Mouse (Mus musculus): ENCODE measurements around the gene Zdhhc3. TPM values are rescaled to one million over a fixed set of nuclear protein-coding genes. Genes with fewer than 3 reads are reported as not detected.
A peak's percentile ranks its signal among the peaks of the same experiment; 100 is the strongest.

The Zdhhc3 gene
- total RNA-seq (2015) (48.4 and 58.5 TPM in 2 replicates), total RNA-seq (2017) (46.8 and 48.4 TPM in 2 replicates)

DNA sequence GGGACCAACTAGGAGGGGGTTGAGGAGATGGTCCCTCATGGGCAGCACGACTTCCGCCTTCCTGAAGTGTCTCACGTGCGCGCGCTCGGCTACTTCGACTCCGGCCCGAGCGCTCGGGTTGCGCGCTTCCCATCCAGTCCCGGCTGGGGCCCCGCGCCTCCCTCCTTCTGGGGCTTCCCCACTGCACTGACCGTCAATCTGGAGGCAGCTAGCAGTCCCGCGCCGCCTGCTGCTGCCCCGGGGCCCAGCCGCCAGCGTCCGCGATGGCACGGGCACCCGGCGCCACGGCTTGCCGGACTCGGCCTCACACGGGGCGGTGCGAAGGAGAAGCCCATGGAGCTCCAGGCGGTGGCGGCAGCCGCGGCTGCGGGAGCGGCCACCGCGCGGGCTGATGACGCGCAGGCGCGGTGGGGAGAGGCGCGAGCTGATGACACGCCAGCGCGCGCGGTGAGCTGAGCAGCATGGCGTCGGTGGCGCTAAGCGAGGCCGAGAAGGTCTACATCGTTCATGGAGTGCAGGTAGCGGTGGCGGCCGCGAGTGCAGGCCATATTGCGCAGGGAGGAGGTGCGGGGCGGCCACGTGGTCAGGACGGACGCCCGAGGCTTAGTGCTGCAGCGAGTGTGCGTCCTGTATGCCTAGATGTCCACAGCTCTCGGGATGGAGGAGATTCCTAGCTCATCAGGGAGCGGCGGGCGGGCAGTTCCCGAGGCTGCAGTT is at the start of gene Zdhhc3, which contains the start of gene Exosc7:
Zdhhc3 (minus strand) TSS at position 401 of the 717 bp plus-strand sequence.
Exosc7 (plus strand) TSS at position 411 of the 717 bp plus-strand sequence.
- peak; percentile 88 for ATAC-seq (replicated peaks; ENCODE audit: poor library complexity)

DNA sequence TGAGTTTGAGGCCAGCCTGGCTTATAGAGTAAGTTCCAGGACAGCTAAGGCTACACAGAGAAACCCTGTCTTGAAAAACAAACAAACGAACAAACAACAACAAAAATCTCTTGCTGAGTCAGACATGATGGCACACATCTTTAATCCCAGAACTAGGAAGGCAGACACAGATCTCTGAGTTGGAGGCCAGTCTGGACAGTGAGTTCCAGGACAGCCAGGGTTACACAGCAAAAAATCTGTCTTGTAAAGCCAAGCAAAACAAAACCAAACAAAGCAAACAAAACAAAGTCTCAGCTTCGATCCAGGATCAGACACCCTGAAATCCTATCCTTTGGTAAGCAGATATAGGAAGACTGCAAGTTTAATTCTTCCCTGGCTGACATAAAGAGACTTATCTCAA is 48.8 kb upstream of the Zdhhc3 start:
- ATAC-seq (replicated peaks; ENCODE audit: poor library complexity) = no peak

DNA sequence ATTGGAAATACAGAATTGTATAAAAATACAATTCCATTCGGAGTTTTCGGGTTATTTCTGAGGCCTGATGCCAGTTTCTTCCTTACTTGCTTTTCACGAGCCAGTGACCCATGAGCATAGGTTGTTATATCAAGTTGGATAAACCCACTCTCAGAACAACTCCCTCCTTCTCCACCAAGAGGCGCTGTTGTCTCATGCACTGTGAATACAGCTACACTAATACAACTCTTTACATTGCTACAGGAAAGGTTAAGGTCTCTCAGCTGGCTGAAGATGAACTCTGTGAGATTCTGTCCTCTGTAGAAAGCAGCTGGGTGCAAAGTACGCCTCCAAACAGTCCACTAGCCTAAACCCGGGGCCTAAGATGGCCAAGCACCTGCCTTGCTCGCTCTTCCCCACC is 46.3 kb upstream of the Zdhhc3 start:
- peak; percentile 86 for ATAC-seq (replicated peaks; ENCODE audit: poor library complexity)

DNA sequence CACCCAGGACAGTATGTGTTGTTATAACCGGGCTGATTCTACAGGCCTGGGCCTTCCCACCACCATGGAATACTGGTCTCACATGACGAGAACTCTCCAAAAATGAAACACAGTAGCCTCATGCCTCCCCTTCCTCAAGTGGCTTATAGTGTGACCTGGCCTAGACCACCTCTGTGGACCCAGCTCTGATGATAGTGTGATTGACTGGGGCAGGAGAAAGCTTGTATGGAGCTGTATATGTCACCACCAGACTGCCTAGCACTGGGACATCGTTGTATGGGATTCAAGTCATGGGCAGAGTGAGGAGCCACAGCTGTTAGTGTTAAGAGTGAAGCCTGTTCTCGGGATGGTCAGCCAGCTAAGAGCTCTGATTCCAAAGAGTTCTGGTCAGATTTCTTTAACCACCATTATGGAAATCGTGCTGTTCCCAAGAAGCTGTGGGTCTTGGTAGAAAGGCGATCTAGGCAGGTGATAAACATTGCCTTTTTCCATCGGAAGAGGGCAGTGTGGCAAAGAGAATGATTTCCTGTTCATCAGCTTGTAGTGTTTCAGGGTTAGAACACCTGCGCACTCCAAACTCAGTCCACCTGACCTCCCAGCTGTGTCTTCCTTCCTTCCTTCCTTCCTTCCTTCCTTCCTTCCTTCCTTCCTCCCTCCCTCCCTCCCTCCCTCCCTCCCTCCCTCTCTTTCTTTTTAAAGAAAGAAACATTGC is 45.3 kb upstream of the Zdhhc3 start:
- peak; percentile 71 for ATAC-seq (replicated peaks; ENCODE audit: poor library complexity)

DNA sequence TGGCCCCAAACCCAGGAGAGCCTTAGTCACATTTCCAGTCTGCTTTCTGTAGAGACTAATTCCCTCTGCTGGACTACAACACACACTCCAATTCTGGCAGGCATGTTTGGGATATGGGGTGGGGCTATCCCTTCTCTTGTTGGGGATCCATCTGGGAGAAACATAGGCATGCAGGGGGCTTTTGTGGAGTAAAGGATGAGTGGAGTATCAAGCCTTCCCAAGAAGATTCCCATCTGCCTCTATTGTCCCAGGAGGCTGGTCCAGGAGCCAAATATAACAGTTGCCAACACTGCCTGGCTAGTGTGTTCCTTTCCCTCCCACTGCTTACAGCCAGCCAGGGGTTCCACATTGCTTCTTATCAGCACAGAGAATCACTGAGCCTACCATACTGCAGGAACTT is 44.7 kb upstream of the Zdhhc3 start:
- ATAC-seq (replicated peaks; ENCODE audit: poor library complexity) = no peak

DNA sequence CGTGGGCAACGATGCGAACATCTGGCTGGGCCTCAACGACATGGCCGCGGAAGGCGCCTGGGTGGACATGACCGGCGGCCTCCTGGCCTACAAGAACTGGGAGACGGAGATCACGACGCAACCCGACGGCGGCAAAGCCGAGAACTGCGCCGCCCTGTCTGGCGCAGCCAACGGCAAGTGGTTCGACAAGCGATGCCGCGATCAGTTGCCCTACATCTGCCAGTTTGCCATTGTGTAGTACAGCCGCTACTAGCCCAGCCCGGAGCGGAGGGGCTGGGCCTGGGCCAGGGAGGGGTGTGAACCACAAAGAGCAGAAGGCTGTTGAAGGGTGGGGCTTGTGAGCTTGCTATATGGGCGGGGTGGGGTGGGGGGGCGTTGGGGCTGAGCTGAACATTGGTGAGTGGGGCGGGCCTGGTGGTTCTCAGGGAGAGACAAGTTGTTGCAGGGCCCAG is 43.9 kb upstream of the Zdhhc3 start:
- ATAC-seq (replicated peaks; ENCODE audit: poor library complexity) = peak; percentile 23; the same call in 1 of the 2 replicates

DNA sequence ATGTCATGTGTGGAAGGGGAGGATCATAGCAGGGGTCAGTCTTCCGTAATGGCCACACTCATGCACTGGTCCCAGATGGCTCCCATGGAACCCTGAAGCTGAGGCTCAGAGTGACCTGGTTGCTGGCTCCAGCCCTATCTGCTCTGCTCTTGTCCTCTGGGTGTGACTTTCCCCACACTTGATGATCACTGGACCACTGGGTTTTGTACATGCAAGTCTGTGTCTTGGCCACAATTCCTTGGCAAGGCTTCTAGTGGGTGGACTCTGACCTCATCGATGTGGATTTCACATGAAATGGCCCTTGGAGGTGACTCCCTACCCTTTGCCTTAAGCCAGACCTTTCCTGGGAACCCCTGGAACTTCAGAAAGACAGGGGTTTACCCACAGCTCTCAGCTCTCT is 40.1 kb upstream of the Zdhhc3 start:
- ATAC-seq (replicated peaks; ENCODE audit: poor library complexity) = no peak

DNA sequence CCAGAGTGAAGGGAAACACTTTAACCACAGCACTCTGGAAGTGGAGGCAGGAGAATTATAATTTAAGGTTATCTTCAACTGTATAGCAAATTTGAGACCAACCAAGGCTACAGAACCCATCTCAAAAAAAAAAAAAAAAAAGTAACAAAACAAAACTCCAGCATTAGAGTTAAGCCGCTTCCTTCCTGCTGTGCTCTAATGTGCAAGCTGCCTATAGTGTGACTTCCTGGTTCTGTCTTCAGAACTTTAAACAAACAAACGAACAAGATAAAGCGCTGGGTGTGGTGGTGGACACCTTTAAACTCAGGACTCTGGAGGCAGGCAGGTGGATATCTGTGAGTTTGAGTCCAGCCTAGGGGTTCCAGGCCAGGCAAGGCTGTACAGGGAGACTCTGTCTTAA is 39.0 kb upstream of the Zdhhc3 start:
- peak; percentile 45; the same call in 1 of the 2 replicates for ATAC-seq (replicated peaks; ENCODE audit: poor library complexity)

DNA sequence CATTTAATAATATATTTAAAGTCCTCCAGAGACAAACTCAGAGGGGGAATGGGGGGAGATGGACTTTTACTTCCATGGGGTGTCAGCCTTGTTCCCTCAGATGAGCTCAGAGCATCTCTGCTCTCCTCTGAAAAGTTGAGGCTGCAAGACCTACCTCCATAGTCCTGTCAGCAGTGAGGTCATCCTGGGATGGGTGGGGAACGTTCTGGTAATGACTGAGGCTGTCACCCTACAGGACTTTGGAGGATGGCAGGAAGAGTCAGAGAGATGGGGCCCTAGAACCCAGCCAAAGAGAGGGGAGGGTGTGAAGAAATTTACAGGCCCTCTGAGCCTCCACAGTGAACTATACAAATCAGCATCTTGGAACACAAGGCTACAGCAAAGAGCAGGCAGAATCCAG is 38.6 kb upstream of the Zdhhc3 start:
- no peak for ATAC-seq (replicated peaks; ENCODE audit: poor library complexity)

DNA sequence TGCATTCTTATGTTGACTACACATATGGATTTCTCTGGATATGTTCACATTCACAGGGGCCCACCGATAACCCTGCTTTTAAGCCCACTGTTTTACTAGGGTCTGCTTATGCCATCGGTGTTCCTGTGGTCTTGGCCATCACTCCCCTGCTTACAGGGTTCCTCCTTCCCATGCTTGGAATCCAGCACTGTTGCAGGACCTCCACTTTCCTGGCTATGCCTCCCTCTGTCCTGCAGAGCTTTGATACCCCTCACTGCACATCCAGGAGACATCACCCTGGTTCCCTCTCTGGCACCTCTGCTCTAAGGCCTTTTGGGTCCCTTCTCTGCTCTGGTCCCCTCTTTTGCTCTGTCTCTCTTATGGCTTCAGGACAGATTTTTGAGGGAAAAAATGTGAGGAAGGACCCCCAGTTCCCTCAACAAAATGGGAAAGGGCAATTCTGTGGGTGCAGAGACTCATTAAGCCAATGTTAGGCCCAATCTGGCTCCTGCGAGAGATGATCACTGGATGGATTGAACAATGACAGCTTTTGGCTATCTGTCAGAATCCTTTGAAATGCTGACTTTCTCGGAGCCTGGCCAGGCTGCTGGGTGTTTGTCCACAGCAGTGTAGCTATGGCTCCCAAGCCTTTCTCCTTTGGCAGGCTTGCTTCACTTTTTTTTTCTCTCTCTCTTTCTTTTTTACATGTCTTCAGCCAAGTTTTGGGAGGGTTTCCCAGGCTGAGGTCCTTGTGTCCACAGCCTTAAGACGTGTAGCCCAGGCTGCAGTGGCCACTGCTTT is 37.4 kb upstream of the Zdhhc3 start, which contains the start of gene Clec3b:
Clec3b (plus strand) TSS at position 706 of the 780 bp plus-strand sequence.
- no peak for ATAC-seq (replicated peaks; ENCODE audit: poor library complexity)

DNA sequence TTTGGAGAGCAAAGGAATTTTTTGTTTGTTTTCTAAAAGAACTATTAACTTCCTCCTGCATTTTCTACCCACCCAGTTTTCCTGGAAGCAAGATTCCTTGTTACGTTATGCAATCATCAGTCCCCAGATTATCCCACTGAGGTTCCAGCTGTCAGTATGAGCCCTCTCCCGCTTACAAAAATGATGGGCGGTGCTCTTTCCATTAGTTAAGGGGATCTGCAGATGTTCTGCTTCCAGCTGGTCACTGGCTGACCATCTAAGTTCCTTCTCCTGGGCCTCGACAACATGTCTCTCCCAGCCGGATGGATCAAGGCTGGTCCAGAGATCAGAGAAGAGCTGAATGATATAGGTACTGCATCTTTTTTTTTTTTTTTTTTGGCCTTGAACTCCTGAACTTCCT is 35.4 kb upstream of the Zdhhc3 start:
- ATAC-seq (replicated peaks; ENCODE audit: poor library complexity) = no peak

DNA sequence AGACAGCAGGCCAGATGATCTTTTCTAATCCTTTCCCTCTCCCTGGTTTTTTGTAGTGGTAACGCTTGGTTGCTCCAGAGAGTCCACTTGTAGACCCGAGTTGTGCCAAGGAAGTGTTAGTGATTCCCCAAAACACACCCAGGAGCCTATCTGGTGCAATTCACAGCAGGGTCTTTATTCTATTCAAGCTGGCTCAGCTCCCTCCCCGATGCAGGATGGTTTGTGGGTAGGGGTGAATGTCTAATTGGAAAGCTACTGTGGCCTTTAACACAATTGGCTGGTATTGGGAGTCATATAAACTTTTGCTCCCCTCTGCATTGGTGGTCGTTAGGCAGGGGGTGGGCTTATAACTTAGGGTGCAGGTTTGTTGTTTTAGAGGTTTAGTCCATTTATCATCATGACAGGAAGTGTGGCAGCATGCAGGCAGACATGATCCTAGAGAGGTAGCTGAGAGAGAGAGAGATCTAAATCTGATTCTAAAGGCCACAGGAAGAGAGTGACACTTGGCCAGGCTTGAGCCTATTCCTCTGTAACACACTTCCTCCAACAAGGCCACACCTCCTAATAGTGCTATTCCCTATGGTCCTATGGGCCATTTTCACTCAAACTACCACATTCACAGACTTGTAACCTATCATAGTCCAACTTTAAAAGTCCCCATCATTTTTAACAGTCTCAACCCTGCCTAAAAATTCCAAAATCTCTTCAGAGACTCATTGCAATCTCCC is 27.0 kb upstream of the Zdhhc3 start:
- ATAC-seq (replicated peaks; ENCODE audit: poor library complexity) = no peak

DNA sequence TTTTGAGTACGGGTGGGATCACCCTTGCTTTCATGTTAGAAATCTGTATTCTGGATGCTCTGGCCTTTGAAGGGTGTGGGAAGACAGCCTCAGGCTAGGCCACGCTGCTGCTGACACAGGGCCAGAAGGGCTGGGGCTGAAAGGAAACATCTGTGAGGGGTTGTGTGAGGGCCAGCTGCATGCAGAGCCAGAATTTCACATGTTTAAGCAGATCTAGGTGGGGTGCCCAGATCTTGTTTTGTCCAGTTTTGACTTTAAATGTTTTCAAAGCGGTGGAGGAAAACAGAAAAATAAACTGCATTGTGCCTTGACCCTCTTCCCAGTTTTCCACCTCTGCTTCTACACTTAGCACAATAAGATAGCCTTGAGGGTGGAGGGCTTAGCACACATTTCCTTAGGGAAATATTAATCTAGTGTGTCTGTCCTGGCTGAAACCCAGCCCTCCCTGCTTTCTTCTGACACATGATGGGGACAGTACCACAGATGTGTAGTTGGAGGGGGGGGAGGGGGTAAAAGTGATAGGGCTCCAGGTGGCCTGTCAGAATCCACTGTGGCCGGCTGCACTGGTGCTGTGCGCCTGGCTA is 26.0 kb upstream of the Zdhhc3 start:
- ATAC-seq (replicated peaks; ENCODE audit: poor library complexity) = no peak

DNA sequence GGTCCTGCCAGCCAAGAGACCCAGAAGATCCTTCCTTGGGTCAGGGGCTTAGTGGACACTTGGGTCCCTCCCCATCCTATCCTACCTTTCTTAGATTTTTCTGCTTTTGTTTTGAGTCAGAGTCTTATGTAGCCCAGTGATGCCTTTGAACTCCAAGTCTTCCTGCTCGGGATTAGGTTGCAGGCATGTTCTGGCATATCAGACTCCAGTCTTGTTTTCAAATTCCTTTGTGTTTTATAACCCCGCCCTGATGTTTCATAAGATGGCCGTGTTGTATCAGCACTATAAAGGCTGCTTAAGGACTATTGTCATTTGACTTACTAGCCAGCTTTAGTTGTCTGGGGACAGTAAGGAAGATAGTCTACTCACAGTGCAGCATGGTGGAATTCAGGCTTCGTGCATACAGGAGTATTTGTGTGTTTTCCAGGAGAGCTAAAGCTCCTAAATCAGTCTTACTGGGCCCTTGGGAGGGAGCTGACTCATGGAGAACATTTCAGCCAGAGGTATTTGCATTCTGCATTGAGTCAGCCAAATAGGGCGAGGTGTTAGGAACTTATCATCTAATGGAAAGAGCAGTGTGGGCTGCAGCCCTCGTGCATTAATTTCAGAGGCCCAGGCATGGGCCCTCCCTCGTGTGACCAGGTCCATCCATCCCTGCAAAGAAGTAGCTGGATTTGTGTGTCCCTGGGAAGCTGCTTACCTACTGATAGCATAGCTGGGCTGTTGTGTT is 24.1 kb upstream of the Zdhhc3 start:
- no peak for ATAC-seq (replicated peaks; ENCODE audit: poor library complexity)

DNA sequence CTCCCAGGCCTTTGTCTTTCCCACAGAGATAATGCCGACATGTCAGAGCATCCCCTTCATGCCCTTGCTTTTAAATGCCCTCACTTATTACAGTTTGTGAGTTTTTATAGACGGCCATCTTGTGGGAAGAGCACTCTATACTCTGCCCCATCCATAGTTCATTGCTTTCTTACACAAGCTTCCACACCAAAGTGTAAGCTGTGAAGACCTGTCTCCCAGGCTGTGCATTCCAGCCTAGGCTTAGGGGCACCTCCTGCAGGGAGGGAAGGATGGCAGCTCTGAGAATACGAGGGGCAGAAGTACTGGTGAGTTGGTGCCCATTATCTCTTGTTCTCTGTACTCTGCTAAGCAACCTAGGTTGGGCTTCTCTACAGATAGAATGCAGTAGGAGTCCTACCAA is 20.0 kb upstream of the Zdhhc3 start:
- no peak for ATAC-seq (replicated peaks; ENCODE audit: poor library complexity)

DNA sequence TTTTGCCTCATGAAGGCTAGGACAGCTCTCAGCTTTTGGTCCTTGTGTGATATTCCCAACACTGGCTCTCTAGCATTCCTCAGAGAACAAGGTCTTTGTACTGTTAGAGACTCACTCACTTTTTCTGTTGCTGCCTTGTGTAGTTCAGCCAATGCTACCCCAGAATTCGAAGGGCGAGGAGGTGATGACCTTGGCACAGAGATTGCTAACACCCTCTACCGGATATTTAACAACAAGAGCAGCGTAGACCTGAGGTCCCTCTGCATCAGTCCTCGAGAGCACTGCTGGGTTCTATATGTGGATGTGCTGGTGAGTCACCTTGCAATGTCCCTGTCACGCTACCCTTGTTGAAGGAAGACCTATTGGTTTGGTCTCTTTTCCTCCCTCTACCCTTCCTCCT is 14.7 kb upstream of the Zdhhc3 start:
- ATAC-seq (replicated peaks; ENCODE audit: poor library complexity) = no peak

DNA sequence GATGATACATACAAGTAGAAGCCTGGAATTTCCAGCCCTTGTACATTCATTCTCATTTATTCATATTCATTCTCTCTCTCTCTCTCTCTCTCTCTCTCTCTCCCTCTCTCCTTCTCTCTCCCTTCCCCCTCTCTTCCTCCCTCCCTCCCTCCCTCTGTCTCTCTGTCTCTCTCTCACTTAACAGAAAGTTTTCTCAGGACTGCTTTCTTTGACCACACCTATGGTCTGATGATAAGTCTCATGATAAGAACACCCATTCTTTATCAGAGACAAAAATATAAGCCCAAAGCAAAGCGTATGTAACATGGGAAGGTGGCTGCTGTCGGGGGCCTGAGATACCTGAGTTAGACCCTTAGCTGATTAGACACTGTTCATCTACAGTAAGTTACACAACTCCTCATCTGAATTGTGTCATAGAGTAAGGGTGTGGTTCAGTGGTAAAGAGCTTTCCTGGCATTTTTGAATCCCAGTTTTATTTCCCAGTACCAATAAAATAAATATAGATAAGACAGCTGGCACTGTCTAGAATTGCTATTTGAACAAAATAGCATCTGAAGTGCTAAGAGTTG is 11.5 kb upstream of the Zdhhc3 start:
- no peak for ATAC-seq (replicated peaks; ENCODE audit: poor library complexity)

DNA sequence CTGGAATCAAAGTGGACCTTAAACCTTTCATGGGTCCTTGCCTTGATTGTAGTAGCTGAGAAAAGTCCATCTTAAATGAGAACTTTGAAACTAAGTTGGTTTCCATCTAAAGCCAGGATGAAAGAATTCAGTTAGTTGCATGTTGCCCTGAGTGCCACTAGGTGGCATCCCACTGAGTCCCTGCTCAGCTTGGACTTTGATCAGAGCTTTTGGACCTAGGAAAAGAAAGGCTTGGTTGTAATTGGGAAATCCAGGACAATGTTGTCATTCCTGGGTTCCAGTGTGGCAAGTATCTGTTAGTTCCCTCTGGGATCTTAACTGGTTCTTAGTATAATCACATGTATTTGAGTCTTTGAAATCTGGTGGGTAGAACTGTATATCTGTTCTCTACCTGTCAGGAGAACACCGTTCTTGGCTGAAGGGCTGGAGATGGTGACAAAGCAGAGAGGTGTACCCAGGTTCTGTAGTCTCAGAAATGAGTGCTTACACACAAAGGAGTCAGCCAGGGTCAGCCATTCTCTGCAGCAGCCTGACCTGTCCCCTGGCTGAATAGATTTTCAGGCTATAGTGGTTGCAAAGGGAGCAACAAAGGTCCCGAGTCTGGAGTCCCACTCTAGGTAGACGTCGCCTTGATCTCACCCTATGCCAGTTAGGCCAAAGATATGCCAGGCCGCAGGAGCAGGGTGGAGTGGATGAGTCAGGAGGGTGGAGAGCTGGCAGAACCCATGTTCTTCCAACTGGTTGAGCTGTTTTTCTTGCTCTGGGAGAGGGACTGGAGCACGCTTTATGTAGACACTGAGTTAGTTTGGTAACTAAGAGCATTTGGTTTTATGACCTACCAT is 10.8 kb upstream of the Zdhhc3 start:
- ATAC-seq (replicated peaks; ENCODE audit: poor library complexity) = peak; percentile 79
